Mouse (Mus musculus) heart, postnatal 0 days (tissue): ENCODE results near the gene Misp. TPM values are rescaled to one million over a fixed set of nuclear protein-coding genes. Genes with fewer than 3 reads are reported as not detected.
A peak's percentile ranks its signal among the peaks of the same experiment; 100 is the strongest.

Experiments
- ATAC-seq: fragments of 200-750 bp; cut with Nextera tagmentation; 2 replicates; pipeline ENCODE4 v1.8.0; 2017; ENCODE audit warnings: low read depth, moderate number of reproducible peaks, moderate library complexity; ENCODE audit not compliant: insufficient read depth
- DNase-seq: peaks from one replicate; pipeline ENCODE4 v3.0.0-alpha.2; 2016; ENCODE audit warnings: low spot score
- H3K27ac ChIP-seq: fragments of 300-500 bp; sonication (generic); 2 replicates; pipeline ENCODE4 v1.5.1; 2014; ENCODE audit warnings: low read depth, mild to moderate bottlenecking
- H3K27me3 ChIP-seq: fragments of 300-500 bp; sonication (generic); 2 replicates; pipeline ENCODE4 v1.6.1; 2014; ENCODE audit warnings: low read length, mixed read lengths; ENCODE audit not compliant: control insufficient read depth, insufficient read depth
- H3K36me3 ChIP-seq: fragments of 300-500 bp; sonication (generic); replicated peaks from 2 replicates; pipeline ENCODE4 v1.6.1; 2014; ENCODE audit warnings: low read length, mixed read lengths; ENCODE audit not compliant: control insufficient read depth, insufficient read depth
- H3K4me1 ChIP-seq: fragments of 300-500 bp; sonication (generic); 2 replicates; pipeline ENCODE4 v1.6.1; 2014; ENCODE audit warnings: antibody characterized with exemption; ENCODE audit not compliant: control insufficient read depth, insufficient read depth
- H3K4me2 ChIP-seq: fragments of 300-500 bp; sonication (generic); 2 replicates; pipeline ENCODE4 v1.6.1; 2014; ENCODE audit warnings: low read depth, mild to moderate bottlenecking, low read length, moderate library complexity
- H3K4me3 ChIP-seq: fragments of 300-500 bp; sonication (generic); 2 replicates; pipeline ENCODE4 v1.5.1; 2014; ENCODE audit warnings: low read depth, low read length
- H3K9ac ChIP-seq: fragments of 300-500 bp; sonication (generic); replicated peaks from 2 replicates; pipeline ENCODE4 v1.6.1; 2014; ENCODE audit warnings: low read depth, low read length, mixed read lengths
- H3K9me3 ChIP-seq: fragments of 300-500 bp; sonication (generic); replicated peaks from 2 replicates; pipeline ENCODE4 v1.6.1; 2016; ENCODE audit warnings: low read length; ENCODE audit not compliant: control insufficient read depth
- CTCF ChIP-seq: IDR thresholded peaks from 2 replicates; pipeline ENCODE4 v1.5.1; 2016; ENCODE audit warnings: antibody characterized with exemption, control low read depth, low read depth
- EP300 ChIP-seq: IDR thresholded peaks from 2 replicates; pipeline ENCODE4 v1.6.1; 2016; ENCODE audit warnings: antibody characterized with exemption, low read depth
- WGBS: fragments of 180-500 bp; shearing (Covaris S2); extraction: QIAGEN DNeasy Blood & Tissue Kit; methylation state at CpG from one replicate; pipeline ENCODE4 v1.1.7; 2014; 5-methylcytosine and 5-hydroxymethylcytosine counted together
- polyA plus RNA-seq: library from polyadenylated mRNA; unstranded; fragments of >200 nt; fragmentation: Nextera tagmentation; extraction: Ambion mirVana; gene quantifications from 2 replicates; pipeline ENCODE4 v1.2.1, GENCODE M21; 2015
- total RNA-seq: library from RNA; depleted of rRNA; stranded (reverse); fragments of >200 nt; gene quantifications from 2 replicates; pipeline ENCODE4 v1.2.3, GENCODE M21; 2014; ENCODE audit warnings: low replicate concordance

The Misp gene
- total and polyA plus RNA-seq, 2 experiments from 2014 or later: 0.08 TPM; not detected in 1

- Histone ChIP-seq H3K27ac (peak overlapping the region; percentile 81), H3K9ac (no peak overlapping the region), H3K4me2 (peak overlapping the region; percentile 44), H3K4me3 (no peak overlapping the region), H3K27me3 (no peaks in the 10 kb centered on the region), H3K4me1 (peaks cover 5% of the 10 kb centered on the region; the same call in 1 of the 2 replicates), H3K9me3 (no peaks in the 10 kb centered on the region), H3K36me3 (no peaks in the 10 kb centered on the region; the same call in none of the 2 replicates)
- ATAC-seq (no peak), DNase-seq (no peak)
- TF ChIP-seq CTCF (no peak), EP300 (peak; percentile 80)
- 57% methylated on average over 11 of the region's 11 CpGs for WGBS
Observed at GRCm38 (mm10) chr10:79807826-79808225, 13.0 kb upstream of the Misp start.

GRCm38 (mm10) chr10:79808728-79809127, 12.1 kb upstream of the Misp start:
- Histone ChIP-seq H3K27ac (peak overlapping the region; percentile 81), H3K27me3 (no peaks in the 10 kb centered on the region), H3K9ac (no peak overlapping the region), H3K36me3 (no peaks in the 10 kb centered on the region; the same call in none of the 2 replicates), H3K4me3 (no peak overlapping the region), H3K4me2 (no peak overlapping the region; the same call in 1 of the 2 replicates), H3K4me1 (peaks cover under 1% of the 10 kb centered on the region; the same call in 1 of the 2 replicates), H3K9me3 (no peaks in the 10 kb centered on the region)
- 62% methylated on average over 11 of the region's 11 CpGs for WGBS
- TF ChIP-seq CTCF (no peak), EP300 (no peak)
- DNase-seq: no peak
- ATAC-seq: no peak

- H3K27ac ChIP-seq: no peak overlapping the region
- peak; percentile 37; the same call in 1 of the 2 replicates for ATAC-seq
Observed at GRCm38 (mm10) chr10:79811736-79812637, 8.8 kb upstream of the Misp start.

GRCm38 (mm10) chr10:79814271-79814842, 6.4 kb upstream of the Misp start:
- DNase-seq (no peak), ATAC-seq (no peak)
- 83% methylated on average over 5 of the region's 5 CpGs for WGBS
- no peaks in the 10 kb centered on the region for H3K9me3 ChIP-seq
- no peak for TF ChIP-seq CTCF
- TF ChIP-seq EP300: no peak
- H3K9ac ChIP-seq: no peak overlapping the region
- H3K27ac ChIP-seq: no peak overlapping the region
- H3K27me3 ChIP-seq: no peaks in the 10 kb centered on the region
- no peak overlapping the region for H3K4me2 ChIP-seq
- H3K4me3 ChIP-seq: no peak overlapping the region
- H3K4me1 ChIP-seq: no peaks in the 10 kb centered on the region
- peaks cover 19% of the 10 kb centered on the region for H3K36me3 ChIP-seq

More at GRCm38 (mm10) chr10:79811736-79812637, 8.8 kb upstream of the Misp start:
- no peaks in the 10 kb centered on the region for H3K4me1 ChIP-seq
- no peaks in the 10 kb centered on the region for H3K9me3 ChIP-seq
- peak; percentile 42 for DNase-seq
- H3K27me3 ChIP-seq: no peaks in the 10 kb centered on the region
- H3K36me3 ChIP-seq: peaks cover 14% of the 10 kb centered on the region
- peak; percentile 96 for TF ChIP-seq CTCF
- no peak for TF ChIP-seq EP300
- no peak overlapping the region for H3K4me3 ChIP-seq
- WGBS: 28% methylated on average over 15 of the region's 15 CpGs
- H3K4me2 ChIP-seq: no peak overlapping the region
- H3K9ac ChIP-seq: no peak overlapping the region

GRCm38 (mm10) chr10:79815671-79816494, 4.9 kb upstream of the Misp start:
- H3K27ac ChIP-seq: no peak overlapping the region
- H3K4me2 ChIP-seq: no peak overlapping the region
- H3K4me3 ChIP-seq: no peak overlapping the region
- no peaks in the 10 kb centered on the region for H3K9me3 ChIP-seq
- H3K9ac ChIP-seq: no peak overlapping the region
- DNase-seq: no peak
- TF ChIP-seq EP300 (no peak), CTCF (no peak)
- H3K27me3 ChIP-seq: no peaks in the 10 kb centered on the region
- no peak for ATAC-seq
- peaks cover 25% of the 10 kb centered on the region for H3K36me3 ChIP-seq
- no peaks in the 10 kb centered on the region for H3K4me1 ChIP-seq
- WGBS: 85% methylated on average over 12 of the region's 12 CpGs
